Mouse (Mus musculus) neural tube, postnatal 0 days (tissue): ENCODE data around the gene Supt20. TPM values are rescaled to one million over a fixed set of nuclear protein-coding genes. Genes with fewer than 3 reads are reported as not detected.

Source experiments
- polyA plus RNA-seq: library from polyadenylated mRNA; unstranded; fragments of >200 nt; fragmentation: Nextera tagmentation; extraction: Ambion mirVana; gene quantifications from 2 replicates; pipeline ENCODE4 v1.2.1, GENCODE M21; 2015

The Supt20 gene
- 47.4 and 48.5 TPM in 2 replicates for polyA plus RNA-seq

DNA sequence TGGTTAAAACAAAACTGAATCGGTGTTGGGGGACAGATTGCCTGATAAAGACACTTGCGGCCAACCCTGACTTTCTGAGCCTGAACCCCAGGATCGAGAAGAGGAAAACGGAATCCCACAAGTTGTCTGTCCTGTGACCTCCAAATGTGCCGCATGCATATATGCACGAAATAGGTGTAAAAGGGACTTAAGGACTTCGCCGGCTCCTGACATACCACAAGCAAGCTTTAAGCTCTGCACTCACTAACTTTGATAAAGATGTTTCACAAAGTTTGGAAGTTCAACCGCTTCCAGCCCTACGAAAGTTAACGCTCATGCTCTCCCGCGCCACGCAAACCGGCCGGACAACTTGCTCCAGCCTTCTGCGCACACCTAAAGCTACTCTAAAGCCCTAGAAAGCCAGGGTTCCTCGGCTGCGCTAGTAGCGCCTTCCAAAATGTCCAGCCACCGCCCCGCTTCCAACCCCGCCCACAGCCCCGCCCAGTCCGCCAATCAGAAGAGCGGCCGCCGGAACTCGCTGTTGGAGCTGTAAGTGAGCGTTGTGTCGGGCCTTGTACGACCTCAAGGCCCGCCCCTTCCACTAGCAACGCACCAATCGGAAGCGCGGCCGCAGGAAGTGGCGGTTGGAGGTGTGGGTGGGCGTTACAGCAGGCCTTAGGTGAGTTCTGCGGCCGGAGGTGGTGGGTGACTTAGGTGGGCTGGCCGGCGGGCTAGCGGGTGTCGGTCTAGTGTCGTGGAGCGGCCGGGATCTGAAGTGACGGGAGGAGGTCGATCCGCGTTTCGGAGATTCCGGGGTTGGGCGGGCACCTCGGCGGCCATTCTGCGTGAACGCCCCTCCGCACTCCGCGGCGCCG lies at the start of gene Supt20:
TSS of gene Supt20 (plus strand) at position 606 of the 854 bp plus-strand sequence.

DNA sequence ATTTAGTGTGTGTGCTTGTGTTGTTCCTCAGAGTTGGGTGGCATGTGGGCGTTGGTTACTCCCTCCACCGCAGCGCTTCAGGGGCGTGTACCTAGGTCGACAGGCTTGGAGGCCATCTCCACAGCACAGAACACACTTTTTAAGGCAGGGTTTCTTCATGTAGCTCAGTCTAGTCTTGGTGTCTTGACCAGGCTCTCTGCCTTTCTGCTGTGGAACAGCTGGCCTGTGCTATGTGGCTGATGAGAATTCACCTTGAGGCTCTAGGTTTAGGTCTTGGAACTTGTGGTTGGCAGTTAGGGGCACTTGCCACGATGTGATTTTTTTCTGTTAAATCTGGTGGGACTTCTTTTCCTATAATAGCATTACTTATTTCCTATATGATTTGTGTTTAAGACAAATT lies 21.6 kb downstream of the Supt20 start, which contains the start of gene Gm21958:
TSS of gene Gm21958 (minus strand) at position 101 of the 400 bp plus-strand sequence.

DNA sequence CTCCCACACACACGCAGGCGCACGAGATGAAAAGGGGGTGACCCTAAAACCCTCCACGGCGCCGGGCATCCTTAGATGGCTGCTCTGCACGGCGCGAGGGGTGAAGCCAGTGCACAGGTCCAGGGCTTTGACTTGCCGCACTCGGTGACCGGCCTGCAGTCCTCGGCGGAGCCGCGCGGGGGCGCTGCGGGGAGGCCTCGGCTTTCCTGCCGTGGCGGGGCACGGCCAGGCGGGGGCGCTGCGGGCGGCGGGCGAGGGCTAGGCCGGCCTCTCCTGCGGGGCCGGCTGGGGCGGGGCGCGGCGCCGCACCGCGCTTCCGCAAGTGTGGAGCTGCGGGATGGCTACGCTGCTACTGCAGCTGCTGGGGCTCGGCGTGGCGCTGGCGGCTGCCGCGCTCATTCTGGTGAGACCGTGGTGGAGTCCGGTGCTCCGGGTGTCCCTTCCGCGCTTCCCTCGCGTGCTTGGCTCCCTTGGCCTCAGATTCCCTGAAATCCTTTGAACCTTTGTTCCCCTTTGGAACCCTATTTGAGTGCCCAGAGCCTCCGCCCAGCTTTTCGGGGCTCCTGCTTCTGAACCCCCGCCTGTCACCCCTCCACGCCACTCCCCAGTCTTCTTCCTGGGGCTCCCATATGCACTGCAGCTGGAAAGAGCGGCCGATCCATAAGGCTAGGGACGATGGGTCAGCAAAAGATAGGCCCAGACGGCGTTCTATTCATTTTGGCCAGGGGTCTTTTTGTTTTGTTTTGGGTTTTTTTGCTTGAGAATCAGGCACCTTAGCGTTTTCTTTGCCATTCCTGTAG lies 42.8 kb downstream of the Supt20 start, which contains the start of the genes Exosc8 and Alg5:
TSS of gene Exosc8 (minus strand) at position 147 of the 800 bp plus-strand sequence.
TSS of gene Alg5 (plus strand) at position 293 of the 800 bp plus-strand sequence.

DNA sequence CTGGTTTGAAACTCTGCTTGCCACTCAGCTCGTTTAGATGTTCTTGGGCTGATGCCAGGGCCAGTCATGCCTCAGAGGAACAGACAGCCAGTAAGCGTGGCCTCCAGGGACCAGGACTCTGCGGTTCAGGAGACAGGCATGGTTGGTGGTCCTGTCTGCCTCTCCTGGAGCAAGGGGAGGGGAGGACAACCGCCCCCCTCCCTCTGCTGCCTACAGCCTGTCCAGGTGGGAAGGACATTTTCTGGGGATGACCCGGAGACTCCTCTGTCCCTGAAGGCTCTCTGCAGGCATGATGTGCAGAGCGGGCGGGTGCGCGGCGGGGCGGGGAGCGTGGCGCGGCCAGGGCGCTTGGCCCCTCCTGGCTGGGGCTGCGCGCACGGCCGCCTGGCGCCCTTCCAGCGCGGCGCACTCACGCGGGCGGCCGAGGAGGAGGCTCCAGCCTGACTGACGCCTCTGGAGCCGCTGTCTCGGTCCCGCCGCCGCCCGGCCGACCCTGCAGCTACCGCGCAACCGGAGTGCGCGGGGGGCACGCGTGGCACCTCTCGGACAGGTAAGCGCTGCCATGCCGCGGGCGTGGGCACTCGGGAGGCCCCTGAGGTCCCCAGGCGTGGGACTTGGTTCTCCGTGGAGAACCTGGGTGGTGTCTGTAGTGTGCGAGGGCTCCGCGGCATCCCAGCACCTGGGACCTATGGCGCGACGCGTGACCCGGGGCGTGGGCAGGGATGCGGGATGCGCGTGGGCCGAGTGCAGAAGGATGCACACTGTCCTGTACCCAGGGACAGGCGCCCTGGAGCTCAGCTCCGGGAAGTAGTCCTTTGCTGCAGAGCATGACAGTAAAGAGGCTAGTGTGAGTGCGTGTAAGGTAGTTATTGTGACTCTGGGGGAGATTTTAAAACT lies 62.8 kb downstream of the Supt20 start, which contains the start of gene Smad9:
TSS of gene Smad9 (plus strand) at position 438 of the 897 bp plus-strand sequence.

Other genes with a start within 250 kb of the Supt20 start
- gene Gm21958, start 21.5 kb downstream of the Supt20 start, polyA plus RNA-seq, result 0.34 and 0.38 TPM in 2 replicates
- 59.2 and 63.0 TPM in 2 replicates for gene Exosc8, start 42.6 kb downstream of the Supt20 start, polyA plus RNA-seq
- 55.9 and 67.1 TPM in 2 replicates for gene Alg5, start 42.7 kb downstream of the Supt20 start, polyA plus RNA-seq
- gene Smad9, start 62.8 kb downstream of the Supt20 start, polyA plus RNA-seq, result 1.6 and 1.8 TPM in 2 replicates
- 61.1 and 77.3 TPM in 2 replicates for gene Rfxap, start 115.0 kb downstream of the Supt20 start, polyA plus RNA-seq
- gene Sertm1, start 223.1 kb downstream of the Supt20 start, polyA plus RNA-seq, result 1.7 TPM in 2 replicates